Mouse (Mus musculus) left cerebral cortex, adult 9 months (tissue): Measurements from ENCODE around the gene Olfr1352.
"Not testable (repeated sequence)": the region's sequence is repeated elsewhere in the genome, so short reads cannot be mapped to it uniquely, and the experiment has no call there.

Experiments used
- DNase-seq, 2 experiments: peaks; one replicate each; pipeline ENCODE4 v3.0.0; 2022; ENCODE audit warnings: low spot score in 2 of 2

Olfr1352 gene

DNA sequence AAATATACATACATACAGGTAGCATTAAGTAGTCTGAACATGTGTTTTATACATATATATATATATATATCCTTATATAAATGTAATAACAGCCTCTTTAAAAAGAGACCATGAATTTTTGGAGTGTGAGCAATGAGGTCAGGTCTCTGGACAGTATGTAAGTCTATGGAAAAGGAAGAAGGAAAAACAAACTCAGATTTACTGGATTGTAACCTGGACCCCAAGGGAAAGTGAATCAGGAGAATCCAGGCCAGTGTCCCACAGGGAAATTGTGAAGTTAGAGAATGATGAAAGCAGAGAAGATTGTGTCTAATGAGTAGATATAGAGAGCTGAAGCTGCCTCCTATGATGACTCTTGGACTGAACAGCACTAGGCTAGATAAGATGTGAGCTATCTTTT, at the start of gene Olfr1352:
Gene Olfr1352 (plus strand): TSS at position 301 of the 400 bp plus-strand sequence.
- no peak for DNase-seq

DNA sequence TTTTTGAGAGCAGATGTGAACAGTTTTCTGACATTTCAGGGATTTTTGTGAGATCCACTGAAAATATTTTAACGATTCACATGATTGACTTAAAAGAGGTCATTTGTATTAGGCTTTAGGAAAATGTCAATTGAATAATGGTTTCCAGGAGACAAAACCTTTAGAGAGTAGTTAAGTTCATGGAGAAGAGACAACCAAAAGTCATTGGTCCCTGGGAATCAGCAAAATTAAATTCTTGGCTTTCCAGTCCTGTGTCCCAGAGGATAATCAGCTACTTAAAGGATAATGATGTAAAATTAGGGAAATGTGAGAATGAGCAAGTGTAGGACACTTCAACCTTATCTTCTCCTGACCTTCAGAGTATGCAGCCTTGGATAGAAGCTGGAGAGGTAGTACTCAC, 30.5 kb upstream of the Olfr1352 start, which contains the start of gene Olfr8:
Gene Olfr8 (plus strand): TSS at position 301 of the 400 bp plus-strand sequence.
- not testable (repeated sequence) for DNase-seq

DNA sequence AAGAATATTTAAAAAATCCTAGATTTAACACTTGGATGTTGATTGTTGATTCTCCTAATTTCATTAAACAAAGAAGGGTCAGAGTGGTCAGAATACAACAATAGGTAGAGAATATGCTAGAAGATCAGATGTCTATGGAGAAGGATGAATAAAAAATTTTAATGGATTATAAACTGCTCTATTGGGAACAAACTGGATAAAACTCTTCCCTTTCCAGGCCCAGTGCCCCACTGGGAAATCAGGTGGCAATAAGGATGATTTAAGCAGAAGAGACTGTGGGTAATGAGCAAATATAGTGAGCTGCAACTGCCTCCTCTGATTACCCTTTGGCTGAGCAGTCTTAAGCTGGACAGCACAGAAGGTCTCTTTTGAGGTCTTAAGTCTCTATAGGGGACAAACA, 17.8 kb upstream of the Olfr1352 start, which contains the start of gene Olfr1353:
Gene Olfr1353 (plus strand): TSS at position 301 of the 400 bp plus-strand sequence.
- DNase-seq, result not testable (repeated sequence)

DNA sequence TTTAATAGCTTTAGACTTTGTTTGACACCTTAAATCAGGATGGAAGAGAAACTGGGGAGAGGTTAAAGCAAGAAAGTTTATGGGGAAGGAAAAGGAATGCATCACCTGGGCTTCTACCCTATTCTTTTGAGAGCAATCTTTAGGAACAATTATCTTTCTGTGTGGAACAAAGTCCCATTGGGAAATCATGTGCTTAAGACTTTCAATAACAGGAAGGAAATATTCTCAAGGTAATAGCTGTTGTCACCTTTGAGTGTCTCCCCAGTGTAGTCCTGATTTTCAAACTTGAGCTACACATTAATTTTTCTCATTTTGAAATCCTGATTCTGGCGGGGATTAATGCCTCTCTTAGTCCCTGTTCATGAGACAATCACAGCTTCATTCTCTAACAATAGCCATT, 31.3 kb downstream of the Olfr1352 start, which contains the start of gene Olfr1351:
Gene Olfr1351 (plus strand): TSS at position 301 of the 400 bp plus-strand sequence.
- no peak for DNase-seq

GRCm38 (mm10) chr10:79028441-79028840, 47.6 kb downstream of the Olfr1352 start, which contains the start of gene Olfr57:
TSS of gene Olfr57 (plus strand) at chr10:79028741.
- no peak for DNase-seq
